Mouse (Mus musculus) brain, embryonic 14.5 days (tissue): ENCODE results near the gene Scel.

Source experiments
- CTCF ChIP-seq: fragments of 200-500 bp; IDR thresholded peaks from 2 replicates; pipeline ENCODE4 v1.5.1; 2012; ENCODE audit warnings: inconsistent platforms, mild to moderate bottlenecking, moderate library complexity, borderline replicate concordance; ENCODE audit not compliant: insufficient read depth, insufficient read length; ENCODE audit errors: extremely low read depth
- POLR2A ChIP-seq: fragments of 200-500 bp; IDR thresholded peaks from 2 replicates; pipeline ENCODE4 v1.6.1; 2012; ENCODE audit warnings: mild to moderate bottlenecking, inconsistent platforms, borderline replicate concordance; ENCODE audit not compliant: poor library complexity, insufficient read depth, insufficient read length, severe bottlenecking; ENCODE audit errors: extremely low read depth

DNA sequence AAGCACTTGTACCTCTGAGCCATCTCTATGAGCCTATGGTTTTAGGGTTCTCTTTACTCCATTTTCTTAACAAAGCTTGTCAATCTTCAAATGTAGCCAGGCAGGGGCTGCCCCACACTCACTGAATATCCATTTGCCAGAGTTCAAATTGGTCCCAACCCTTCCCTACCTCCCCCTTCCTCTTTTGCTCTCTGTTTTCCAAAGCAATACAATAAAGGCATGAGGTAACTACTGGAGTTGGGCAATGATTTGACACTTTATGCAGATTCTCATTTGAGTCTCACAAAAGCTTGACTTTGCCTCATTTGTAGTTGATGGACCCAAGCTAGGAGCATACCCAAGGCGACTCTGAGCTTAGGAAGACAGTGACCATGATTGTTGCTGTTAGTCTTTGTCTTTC is 13.1 kb downstream of the Scel start:
- TF ChIP-seq POLR2A (no peak), CTCF (no peak)
